Mouse (Mus musculus): ENCODE measurements at regions not wholly inside any gene's neighbourhood (a gene's known extent, or its start where the extent isn't known, plus 50 kb on each side); places are given as distances from the start of the nearest gene placed in this dataset.

DNA sequence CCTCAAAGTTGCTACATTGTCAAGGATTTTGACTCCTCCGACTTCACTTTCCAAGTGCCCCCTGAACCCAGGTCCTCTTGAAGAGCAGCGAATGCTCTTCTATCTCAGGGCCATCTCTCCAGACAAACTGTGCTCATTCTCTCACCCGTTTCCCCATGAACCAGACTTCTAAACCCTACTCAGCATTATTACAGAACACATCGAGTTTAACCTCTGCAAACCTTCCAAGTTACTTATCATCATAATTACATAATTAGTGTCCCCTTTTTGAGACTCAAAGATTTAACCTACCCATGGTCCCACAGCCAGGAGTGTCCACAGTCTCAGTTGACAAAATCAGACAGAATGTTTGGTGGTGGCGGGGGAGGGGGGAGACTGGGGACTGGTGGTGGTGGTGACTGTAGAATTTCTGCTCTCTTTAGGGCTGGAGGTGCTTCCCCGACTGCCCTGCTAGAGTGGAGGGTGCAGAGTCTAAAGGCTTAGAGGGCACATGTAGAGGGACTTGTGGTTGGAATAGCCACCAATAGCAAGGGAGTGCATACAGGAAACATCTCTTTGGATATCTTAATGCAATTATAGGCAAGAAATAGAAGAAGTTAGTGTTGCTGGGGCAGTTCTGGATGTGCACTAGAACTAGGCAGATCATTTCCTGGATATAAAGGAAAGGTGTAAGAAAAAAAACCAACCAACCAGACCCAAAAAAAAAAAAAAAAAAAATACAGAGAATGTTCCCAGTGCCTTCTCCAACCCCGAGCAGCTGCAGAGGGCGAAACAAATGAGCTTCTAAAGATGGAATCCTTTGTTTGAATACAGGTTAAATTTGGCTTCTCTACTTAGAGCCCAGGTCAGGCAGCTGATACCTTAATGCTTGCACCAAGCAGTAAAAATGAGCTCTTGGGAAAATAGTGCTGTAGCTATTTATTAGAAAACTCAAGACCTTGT lies 96.4 kb upstream of the Fut8 start:
- TF ChIP-seq CTCF (IDR thresholded peaks at IDR 0.05; ENCODE audit: low read depth, low read length) (no peak), POLR2AphosphoS5 (IDR thresholded peaks at IDR 0.05; ENCODE audit: insufficient replicate concordance, low read depth, low read length) (no peak), TAL1 (conservative IDR thresholded peaks at IDR 0.05; ENCODE audit: low read depth, low read length) (no peak), GATA1 (IDR thresholded peaks at IDR 0.05; ENCODE audit: borderline replicate concordance, low read length) (no peak)
